Mouse (Mus musculus) neural tube, embryonic 11.5 days (tissue): ENCODE results near the gene 3110082J24Rik. TPM values are rescaled to one million over a fixed set of nuclear protein-coding genes. Genes with fewer than 3 reads are reported as not detected.
A peak's percentile ranks its signal among the peaks of the same experiment; 100 is the strongest.

ENCODE experiments used
- ATAC-seq: fragments of 200-750 bp; cut with Nextera tagmentation; 2 replicates; pipeline ENCODE4 v1.8.0; 2017; ENCODE audit warnings: moderate number of reproducible peaks, mild to moderate bottlenecking, moderate TSS enrichment, moderate library complexity; ENCODE audit not compliant: insufficient read depth, low FRiP score, low TSS enrichment
- DNase-seq: peaks from one replicate; pipeline ENCODE4 v3.0.0-alpha.2; 2015; ENCODE audit warnings: low spot score
- H3K27ac ChIP-seq: fragments of 300-500 bp; sonication (generic); 2 replicates; pipeline ENCODE4 v1.5.1; 2014; ENCODE audit warnings: low read depth, mild to moderate bottlenecking, low read length
- H3K27me3 ChIP-seq: fragments of 300-500 bp; sonication (generic); 2 replicates; pipeline ENCODE4 v1.6.1; 2014; ENCODE audit warnings: mild to moderate bottlenecking, low read length, mixed read lengths; ENCODE audit not compliant: control insufficient read depth, insufficient read depth
- H3K36me3 ChIP-seq: fragments of 300-500 bp; sonication (generic); 2 replicates; pipeline ENCODE4 v1.6.1; 2014; ENCODE audit warnings: mild to moderate bottlenecking, low read length, moderate library complexity, mixed read lengths; ENCODE audit not compliant: control insufficient read depth, insufficient read depth
- H3K4me1 ChIP-seq: fragments of 300-500 bp; sonication (generic); 2 replicates; pipeline ENCODE4 v1.6.1; 2014; ENCODE audit warnings: low read length, mixed read lengths; ENCODE audit not compliant: control insufficient read depth, insufficient read depth
- H3K4me2 ChIP-seq: fragments of 300-500 bp; sonication (generic); 2 replicates; pipeline ENCODE4 v1.6.1; 2014; ENCODE audit warnings: low read depth, mild to moderate bottlenecking, moderate library complexity
- H3K4me3 ChIP-seq: fragments of 300-500 bp; sonication (generic); 2 replicates; pipeline ENCODE4 v1.5.1; 2014; ENCODE audit warnings: low read depth, low read length
- H3K9ac ChIP-seq: fragments of 300-500 bp; sonication (generic); 2 replicates; pipeline ENCODE4 v1.6.1; 2014; ENCODE audit warnings: mild to moderate bottlenecking, low read length
- H3K9me3 ChIP-seq: fragments of 300-500 bp; sonication (generic); 2 replicates; pipeline ENCODE4 v1.6.1; 2016; ENCODE audit warnings: low read length; ENCODE audit not compliant: control insufficient read depth
- WGBS: fragments of 180-500 bp; shearing (Covaris S2); extraction: QIAGEN DNeasy Blood & Tissue Kit; methylation state at CpG from one replicate; pipeline ENCODE4 v1.1.7; 2014; 5-methylcytosine and 5-hydroxymethylcytosine counted together
- polyA plus RNA-seq: library from polyadenylated mRNA; unstranded; fragments of >200 nt; fragmentation: Nextera tagmentation; extraction: Ambion mirVana; gene quantifications from 2 replicates; pipeline ENCODE4 v1.2.1, GENCODE M21; 2014

Gene 3110082J24Rik
- polyA plus RNA-seq, result 2.1 and 2.3 TPM in 2 replicates

- peak within 1 kb of the TSS; percentile 66 for H3K9ac ChIP-seq
- H3K27ac ChIP-seq, result peak within 1 kb of the TSS; percentile 49
- H3K4me3 ChIP-seq, result peak within 1 kb of the TSS; percentile 53
- H3K27me3 ChIP-seq, result peaks cover 18% of the 10 kb centered on the region
- peaks cover 36% of the 10 kb centered on the region for H3K4me1 ChIP-seq
- H3K9me3 ChIP-seq, result no peaks in the 10 kb centered on the region
- peak within 1 kb of the TSS; percentile 88 for H3K4me2 ChIP-seq
- ATAC-seq (peak; percentile 15), DNase-seq (peak; percentile 61)
- H3K36me3 ChIP-seq, result no peaks in the 10 kb centered on the region
- under 1% methylated on average over 29 of the region's 29 CpGs for WGBS
Measured at GRCm38 (mm10) chr5:30105668-30106300, at the start of gene 3110082J24Rik. Gene 3110082J24Rik (minus strand): TSS chr5:30106086.

GRCm38 (mm10) chr5:30155395-30155792 lies 49.5 kb upstream of the 3110082J24Rik start:
- Histone ChIP-seq H3K36me3 (no peaks in the 10 kb centered on the region), H3K27me3 (no peaks in the 10 kb centered on the region), H3K4me2 (peak overlapping the region; percentile 85), H3K9me3 (no peaks in the 10 kb centered on the region), H3K4me3 (peak overlapping the region; percentile 52), H3K9ac (peak overlapping the region; percentile 58), H3K27ac (peak overlapping the region; percentile 31; the same call in 1 of the 2 replicates), H3K4me1 (0 out of 2 replicates have a peak, but pooled peaks cover 5% of the 10 kb centered on the region)
- no peak for DNase-seq
- whole genome bisulfite sequencing, result under 1% methylated on average over 31 of the region's 31 CpGs
- peak; percentile 27 for ATAC-seq

GRCm38 (mm10) chr5:30154474-30155394 lies 48.8 kb upstream of the 3110082J24Rik start, which contains the start of the genes Hadha and Hadhb:
Gene Hadha (minus strand): TSS chr5:30155162.
Gene Hadhb (plus strand): TSS chr5:30155248.
- under 1% methylated on average over 53 of the region's 53 CpGs for WGBS
- Histone ChIP-seq H3K36me3 (no peaks in the 10 kb centered on the region), H3K4me3 (peak within 1 kb of the TSS; percentile 52), H3K4me1 (0 out of 2 replicates have a peak, but pooled peaks cover 5% of the 10 kb centered on the region), H3K9me3 (no peaks in the 10 kb centered on the region), H3K27me3 (no peaks in the 10 kb centered on the region), H3K4me2 (peak within 1 kb of the TSS; percentile 85), H3K9ac (peak within 1 kb of the TSS; percentile 58), H3K27ac (peak within 1 kb of the TSS; percentile 31)
- DNase-seq (peak; percentile 93), ATAC-seq (peak; percentile 84)

GRCm38 (mm10) chr5:30154013-30154412 lies 48.1 kb upstream of the 3110082J24Rik start:
- Histone ChIP-seq H3K4me1 (0 out of 2 replicates have a peak, but pooled peaks cover 5% of the 10 kb centered on the region), H3K9me3 (no peaks in the 10 kb centered on the region), H3K27ac (no peak overlapping the region), H3K9ac (peak overlapping the region; percentile 58; the same call in 1 of the 2 replicates), H3K27me3 (no peaks in the 10 kb centered on the region), H3K36me3 (no peaks in the 10 kb centered on the region), H3K4me2 (peak overlapping the region; percentile 85), H3K4me3 (peak overlapping the region; percentile 52)
- DNase-seq (no peak), ATAC-seq (no peak)
- WGBS, result 27% methylated on average over 4 of the region's 4 CpGs

GRCm38 (mm10) chr5:30153222-30153621 lies 47.3 kb upstream of the 3110082J24Rik start:
- WGBS, result 93% methylated on average over 2 of the region's 2 CpGs

GRCm38 (mm10) chr5:30152413-30152812 lies 46.5 kb upstream of the 3110082J24Rik start:
- ATAC-seq (no peak), DNase-seq (no peak)
- 90% methylated on average over 1 of the region's 1 CpGs for WGBS

More at GRCm38 (mm10) chr5:30153222-30153621, 47.3 kb upstream of the 3110082J24Rik start:
- H3K4me1 ChIP-seq, result 0 out of 2 replicates have a peak, but pooled peaks cover 5% of the 10 kb centered on the region
- no peak for DNase-seq
- H3K27ac ChIP-seq, result no peak overlapping the region
- H3K4me2 ChIP-seq, result no peak overlapping the region
- H3K27me3 ChIP-seq, result no peaks in the 10 kb centered on the region
- ATAC-seq, result no peak
- no peak overlapping the region for H3K4me3 ChIP-seq
- no peaks in the 10 kb centered on the region for H3K9me3 ChIP-seq
- no peak overlapping the region for H3K9ac ChIP-seq
- no peaks in the 10 kb centered on the region for H3K36me3 ChIP-seq

GRCm38 (mm10) chr5:30152007-30152406 lies 46.1 kb upstream of the 3110082J24Rik start:
- Histone ChIP-seq H3K4me2 (no peak overlapping the region), H3K27me3 (no peaks in the 10 kb centered on the region), H3K36me3 (no peaks in the 10 kb centered on the region), H3K9ac (no peak overlapping the region), H3K4me3 (no peak overlapping the region), H3K4me1 (0 out of 2 replicates have a peak, but pooled peaks cover 5% of the 10 kb centered on the region), H3K27ac (no peak overlapping the region), H3K9me3 (no peaks in the 10 kb centered on the region)
- WGBS, result 85% methylated on average over 4 of the region's 4 CpGs
- no peak for DNase-seq
- ATAC-seq, result no peak

More at GRCm38 (mm10) chr5:30152413-30152812, 46.5 kb upstream of the 3110082J24Rik start:
- no peak overlapping the region for H3K4me3 ChIP-seq
- H3K4me2 ChIP-seq, result no peak overlapping the region
- H3K27ac ChIP-seq, result no peak overlapping the region
- H3K27me3 ChIP-seq, result no peaks in the 10 kb centered on the region
- no peaks in the 10 kb centered on the region for H3K36me3 ChIP-seq
- 0 out of 2 replicates have a peak, but pooled peaks cover 5% of the 10 kb centered on the region for H3K4me1 ChIP-seq
- no peaks in the 10 kb centered on the region for H3K9me3 ChIP-seq
- H3K9ac ChIP-seq, result no peak overlapping the region

- Histone ChIP-seq H3K27me3 (no peaks in the 10 kb centered on the region), H3K9ac (no peak overlapping the region), H3K36me3 (peaks cover 9% of the 10 kb centered on the region), H3K9me3 (no peaks in the 10 kb centered on the region), H3K4me3 (no peak overlapping the region), H3K4me2 (no peak overlapping the region), H3K27ac (no peak overlapping the region), H3K4me1 (no peaks in the 10 kb centered on the region)
- 88% methylated on average over 5 of the region's 5 CpGs for WGBS
- DNase-seq (no peak), ATAC-seq (no peak)
Measured at GRCm38 (mm10) chr5:30148133-30148920, 42.4 kb upstream of the 3110082J24Rik start.
